Comparison of ENCODE assay signal across 8 mouse cellular contexts in genomic region chr10:111166057-111166841, GRCm38 (mm10). TPM values are rescaled to one million over a fixed set of nuclear protein-coding genes. Genes with fewer than 3 reads are reported as not detected.
A peak's percentile ranks its signal among the peaks of the same experiment; 100 is the strongest.
DNase-seq lines count a peak whose midpoint lies in the region; ATAC-seq and TF ChIP-seq lines count a peak whose summit lies in the region.

No protein-coding gene starts in this region.

- H3K27ac ChIP-seq in heart, embryonic 13.5 days (replicated peaks): peak overlapping the region; percentile 97
- peak overlapping the region; percentile 83 for H3K27ac ChIP-seq in MEL (ENCODE audit: control insufficient read depth, low read depth, low read length)
- no peak overlapping the region for H3K27ac ChIP-seq in hindbrain, embryonic 10.5 days
- H3K27ac ChIP-seq in macrophage: peak overlapping the region; percentile 90

- TF ChIP-seq CTCF in MEL (IDR thresholded peaks at IDR 0.05 in 2 of 3, conservative IDR thresholded peaks at IDR 0.05 in 1 of 3; ENCODE audit: control insufficient read depth in 1 of 3, insufficient read depth in 1 of 3, low read depth in 2 of 3, low read length in 3 of 3, poor library complexity in 1 of 3, severe bottlenecking in 1 of 3): no peak

- peak overlapping the region; percentile 72 for H3K4me2 ChIP-seq in heart, embryonic 13.5 days

- TF ChIP-seq EP300 in MEL (IDR thresholded peaks at IDR 0.05; ENCODE audit: low read depth in 1 of 2, low read length in 2 of 2): peak in 1 of 2 experiments; percentile 16; a peak in 1 of 4 replicates

- WGBS in heart, embryonic 13.5 days: 62% methylated on average over 4 of the region's 4 CpGs
- WGBS in hindbrain, embryonic 10.5 days: 55% methylated on average over 4 of the region's 4 CpGs
- WGBS in macrophage (ENCODE audit: missing documents): 7% methylated on average over 2 of the region's 4 CpGs

- TF ChIP-seq RAD21 in MEL (IDR thresholded peaks at IDR 0.05; ENCODE audit: low read depth, low read length): no peak

- peaks cover 63% of the 10 kb centered on the region for H3K4me1 ChIP-seq in heart, embryonic 13.5 days
- peaks cover 23 to 32% of the 10 kb centered on the region in 2 experiments for H3K4me1 ChIP-seq in MEL (ENCODE audit: control insufficient read depth in 1 of 2, insufficient read depth in 2 of 2, low read length in 2 of 2)
- peaks cover 18% of the 10 kb centered on the region for H3K4me1 ChIP-seq in hindbrain, embryonic 10.5 days (replicated peaks)

- no peaks in the 10 kb centered on the region for H3K9me3 ChIP-seq in heart, embryonic 13.5 days
- H3K9me3 ChIP-seq in MEL (replicated peaks; ENCODE audit: insufficient read depth, low read length): no peaks in the 10 kb centered on the region
- H3K9me3 ChIP-seq in hindbrain, embryonic 10.5 days: no peaks in the 10 kb centered on the region

- H3K79me2 ChIP-seq in MEL (ENCODE audit: control insufficient read depth, insufficient read depth, low read length, poor library complexity) (peaks cover 59% of the 10 kb centered on the region), macrophage (ENCODE audit: inconsistent target) (peaks cover 85% of the 10 kb centered on the region)

- no peak for TF ChIP-seq POLR2A in MEL (IDR thresholded peaks at IDR 0.05; ENCODE audit: control insufficient read depth in 1 of 2, insufficient read depth in 1 of 2, low read depth in 1 of 2, low read length in 2 of 2, poor library complexity in 1 of 2)

- no peaks in the 10 kb centered on the region for H3K27me3 ChIP-seq in heart, embryonic 13.5 days (replicated peaks)
- no peaks in the 10 kb centered on the region for H3K27me3 ChIP-seq in MEL (ENCODE audit: control insufficient read depth in 1 of 2, insufficient read depth in 2 of 2, low read length in 2 of 2)
- H3K27me3 ChIP-seq in hindbrain, embryonic 10.5 days (ENCODE audit: insufficient read depth, poor library complexity, severe bottlenecking): no peaks in the 10 kb centered on the region

- H3K9ac ChIP-seq in heart, embryonic 13.5 days: peak overlapping the region; percentile 100
- peak overlapping the region; percentile 92 for H3K9ac ChIP-seq in MEL (ENCODE audit: control insufficient read depth, low read depth, low read length, poor library complexity, severe bottlenecking)

- no peak for ATAC-seq in heart, embryonic 13.5 days (ENCODE audit: extremely low read depth, insufficient number of reproducible peaks, low FRiP score, low TSS enrichment)
- no peak for ATAC-seq in erythroid progenitor cell, adult 5-6 weeks (replicated peaks; ENCODE audit: low FRiP score, poor library complexity, severe bottlenecking)

- H3K36me3 ChIP-seq in heart, embryonic 13.5 days: no peaks in the 10 kb centered on the region
- H3K36me3 ChIP-seq in MEL (ENCODE audit: control insufficient read depth in 1 of 2, insufficient read depth in 2 of 2, low read length in 2 of 2) (peaks cover 0 to 47% of the 10 kb centered on the region in 2 experiments; a peak in 3 of 4 replicates), macrophage (ENCODE audit: inconsistent target) (no peaks in the 10 kb centered on the region)
- no peaks in the 10 kb centered on the region for H3K36me3 ChIP-seq in hindbrain, embryonic 10.5 days

- no peak for DNase-seq in heart, adult 18-20 months
- DNase-seq in MEL (ENCODE audit: low read depth, low spot score): peak; percentile 53
- DNase-seq in hindbrain, embryonic 10.5 days (ENCODE audit: low spot score): no peak
- DNase-seq in embryo, embryonic 10 days (ENCODE audit: low spot score): no peak
- no peak for DNase-seq in adrenal gland, adult 18-20 months (ENCODE audit: low spot score in 2 of 2)

- peak overlapping the region; percentile 96 for H3K4me3 ChIP-seq in heart, embryonic 13.5 days
- H3K4me3 ChIP-seq in MEL (ENCODE audit: control insufficient read depth in 1 of 2, insufficient read depth in 1 of 2, low read depth in 2 of 2, low read length in 2 of 2) (peak overlapping the region; percentile 86 to 91), macrophage (ENCODE audit: inconsistent target) (peak overlapping the region; percentile 90)
- H3K4me3 ChIP-seq in hindbrain, embryonic 10.5 days: peak overlapping the region; percentile 97

TF ChIP-seq in MEL, 35 proteins besides CTCF, POLR2A, EP300 and RAD21:
- TF ChIP-seq NRF1 (IDR thresholded peaks at IDR 0.05; ENCODE audit: insufficient read depth, low read depth, low read length, poor library complexity, severe bottlenecking): no peak
- TF ChIP-seq ZC3H11A (IDR thresholded peaks at IDR 0.05; ENCODE audit: low read depth, low read length): no peak
- peak; percentile 93 for TF ChIP-seq CHD1 (IDR thresholded peaks at IDR 0.05; ENCODE audit: low read depth, low read length)
- no peak for TF ChIP-seq SMC3 (IDR thresholded peaks at IDR 0.05; ENCODE audit: low read depth, low read length)
- no peak for TF ChIP-seq ZKSCAN1 (IDR thresholded peaks at IDR 0.05; ENCODE audit: low read depth, low read length)
- TF ChIP-seq HCFC1 (IDR thresholded peaks at IDR 0.05; ENCODE audit: low read depth, low read length): no peak
- peak; percentile 36; the same call in 1 of the 2 replicates for TF ChIP-seq SIN3A (IDR thresholded peaks at IDR 0.05; ENCODE audit: low read length)
- TF ChIP-seq TAL1 (IDR thresholded peaks at IDR 0.05; ENCODE audit: low read length): no peak
- no peak for TF ChIP-seq E2F4 (IDR thresholded peaks at IDR 0.05; ENCODE audit: borderline replicate concordance, low read depth, low read length)
- TF ChIP-seq UBTF (IDR thresholded peaks at IDR 0.05; ENCODE audit: borderline replicate concordance, insufficient read depth, low read depth, low read length): no peak
- TF ChIP-seq NELFE (IDR thresholded peaks at IDR 0.05; ENCODE audit: low read depth, low read length): no peak
- TF ChIP-seq ELF1 (IDR thresholded peaks at IDR 0.05; ENCODE audit: low read depth, low read length): no peak
- TF ChIP-seq TCF12 (IDR thresholded peaks at IDR 0.05; ENCODE audit: low read depth, low read length): no peak
- peak; percentile 27; the same call in 1 of the 2 replicates for TF ChIP-seq MXI1 (IDR thresholded peaks at IDR 0.05; ENCODE audit: low read depth, low read length)
- TF ChIP-seq MEF2A (IDR thresholded peaks at IDR 0.05; ENCODE audit: extremely low read depth, insufficient replicate concordance, low read depth, low read length, poor library complexity, severe bottlenecking): no peak
- no peak for TF ChIP-seq MYB (IDR thresholded peaks at IDR 0.05; ENCODE audit: low read depth, low read length)
- TF ChIP-seq ETS1 (IDR thresholded peaks at IDR 0.05; ENCODE audit: low read depth, low read length): 0 out of 2 replicates have a peak, but pooled peaks have one; percentile 1
- no peak for TF ChIP-seq ZMIZ1 (IDR thresholded peaks at IDR 0.05; ENCODE audit: low read depth, low read length)

RNA-seq across cellular contexts. Expression of gene Osbpl8, which starts 1.7 kb away (rescaled TPM):
- 22.5 and 26.4 TPM in 2 replicates for polyA plus RNA-seq in heart, embryonic 13.5 days (2015; fragmentation: Nextera tagmentation; extraction: Ambion mirVana)
- 10 to 100 TPM; 80.7 to 92.2 TPM for total RNA-seq in heart, adult 18-20 months (2021)
- 44.8 and 65.7 TPM in 2 replicates for total RNA-seq in MEL (2012; rRNA removed)
- polyA plus RNA-seq in MEL (2012; ENCODE audit: insufficient read depth in 1 of 2, insufficient read length in 2 of 2, low read depth in 1 of 2, low replicate concordance in 2 of 2, missing spikeins in 1 of 2) (10 to 100 TPM; 26.2 to 33.4 TPM), macrophage (2018) (244 to 329 TPM (median 315 TPM) in 3 replicates)
- polyA plus RNA-seq in hindbrain, embryonic 10.5 days (2016; fragmentation: Nextera tagmentation; extraction: Ambion mirVana): 9.2 and 9.4 TPM in 2 replicates
- total RNA-seq in macrophage (2018; cell fraction: chromatin; rRNA removed): 1,000 to 10,000 TPM in 13 of 26 experiments, 100 to 1,000 TPM in 13; 377 to 2,472 (median 952) TPM
- total RNA-seq in macrophage (2018; cell fraction: cytosol; rRNA removed): 100 to 1,000 TPM; 337 to 883 (median 545) TPM
- 1,000 to 10,000 TPM in 9 of 26 experiments, 100 to 1,000 TPM in 17; 456 to 1,463 (median 788) TPM for total RNA-seq in macrophage (2018; cell fraction: nucleus; rRNA removed)
- 108 and 133 TPM in 2 replicates for total RNA-seq in erythroid progenitor cell, adult 5-6 weeks (2015; ENCODE audit: low replicate concordance)
- total RNA-seq in erythroid progenitor cell, adult 5-6 weeks (2017; ENCODE audit: low replicate concordance): 178 and 185 TPM in 2 replicates
- 10 to 100 TPM; 23.2 to 23.7 TPM for total RNA-seq in adrenal gland, adult 18-20 months (2021)
